Mouse (Mus musculus): ENCODE results near the gene Zfp488. TPM values are rescaled to one million over a fixed set of nuclear protein-coding genes. Genes with fewer than 3 reads are reported as not detected.

Zfp488 gene
- polyA plus RNA-seq, 1 experiment from 2014 or later = not detected

- H3K27ac ChIP-seq = no peak within 1 kb of the TSS
- no peak within 1 kb of the TSS for H3K4me3 ChIP-seq (ENCODE audit: inconsistent target)
- H3K36me3 ChIP-seq (ENCODE audit: inconsistent target) = no peaks in the 10 kb centered on the region
- H3K79me2 ChIP-seq (ENCODE audit: inconsistent target) = no peaks in the 10 kb centered on the region
- 2% methylated on average over 56 of the region's 85 CpGs for WGBS (ENCODE audit: missing documents)
Measured at GRCm38 (mm10) chr14:33923168-33924070, 55.1 kb downstream of the Zfp488 start, which contains the start of gene Gdf10. Gene Gdf10 (plus strand): TSS chr14:33923587.

DNA sequence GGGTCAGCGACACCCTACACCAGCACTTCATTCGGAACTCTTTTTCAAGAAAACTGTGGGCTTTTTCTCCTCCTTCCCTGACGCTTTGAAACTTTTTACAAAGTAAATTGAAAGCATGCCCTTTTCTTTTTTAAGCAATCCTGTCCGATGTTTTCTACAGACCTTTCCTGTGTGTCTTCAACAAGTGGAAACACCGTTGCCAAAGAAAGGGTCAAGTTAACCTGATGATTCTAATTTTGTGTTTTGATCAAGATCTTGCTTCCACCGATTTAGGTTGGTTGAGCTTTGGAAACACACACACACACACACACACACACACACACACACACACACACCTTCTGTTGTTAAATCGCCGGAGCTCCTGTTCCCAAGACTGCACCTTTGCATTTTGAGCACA is 55.8 kb downstream of the Zfp488 start:
- H3K79me2 ChIP-seq (ENCODE audit: inconsistent target) = no peaks in the 10 kb centered on the region
- H3K36me3 ChIP-seq (ENCODE audit: inconsistent target) = no peaks in the 10 kb centered on the region
- no peak overlapping the region for H3K4me3 ChIP-seq (ENCODE audit: inconsistent target)
- no peak overlapping the region for H3K27ac ChIP-seq
- WGBS (ENCODE audit: missing documents) = 32% methylated on average over 8 of the region's 8 CpGs

DNA sequence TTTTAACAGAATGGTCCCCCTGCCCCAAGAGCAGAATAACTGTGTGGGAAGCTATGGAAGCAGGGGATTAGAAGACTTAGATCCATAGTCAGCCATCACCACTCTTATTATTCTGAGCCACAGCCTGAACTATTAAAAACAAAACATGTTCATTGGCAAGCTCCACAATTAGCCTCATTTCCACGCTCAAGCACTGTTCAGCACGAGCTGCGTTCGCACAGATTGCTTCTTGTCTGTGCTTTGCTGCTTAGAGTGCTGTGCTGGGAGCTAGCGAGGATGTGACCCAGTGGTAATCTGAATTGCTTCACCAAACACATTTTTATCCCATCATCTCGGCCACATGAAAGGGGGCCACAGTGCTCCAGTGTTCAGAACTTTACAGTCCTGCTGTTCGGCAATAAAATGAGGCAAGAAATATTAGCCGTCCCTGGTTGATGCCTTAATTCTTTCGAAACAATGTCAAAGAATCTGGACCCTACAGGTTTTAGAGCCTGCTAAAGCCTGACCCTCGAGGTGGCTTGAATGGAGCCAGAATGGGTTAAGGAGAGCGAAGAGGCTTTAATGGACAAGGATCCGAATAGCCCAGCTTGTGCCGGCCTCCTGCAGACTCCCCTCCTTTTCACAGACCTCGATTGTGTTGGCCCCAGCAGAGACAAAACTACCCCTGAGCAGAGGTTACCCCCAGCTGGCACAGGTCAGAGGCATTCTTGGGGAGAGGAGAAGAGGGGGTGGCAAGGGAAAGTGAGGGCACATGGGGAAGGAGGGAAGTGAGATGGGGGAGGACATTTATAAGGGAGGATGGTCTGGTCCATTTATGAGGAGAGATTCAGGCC is 57.6 kb downstream of the Zfp488 start:
- 62% methylated on average over 14 of the region's 14 CpGs for WGBS (ENCODE audit: missing documents)
- no peaks in the 10 kb centered on the region for H3K79me2 ChIP-seq (ENCODE audit: inconsistent target)
- no peaks in the 10 kb centered on the region for H3K36me3 ChIP-seq (ENCODE audit: inconsistent target)
- no peak overlapping the region for H3K4me3 ChIP-seq (ENCODE audit: inconsistent target)
- no peak overlapping the region for H3K27ac ChIP-seq

Other genes with a start within 250 kb of the Zfp488 start
- not detected in 3 replicates for gene Gdf10, start 55.2 kb downstream of the Zfp488 start, polyA plus RNA-seq (2018)
- not detected in 3 replicates for gene Gdf2, start 37.7 kb downstream of the Zfp488 start, polyA plus RNA-seq (2018)
- gene Rbp3, start 24.8 kb downstream of the Zfp488 start, polyA plus RNA-seq (2018) = not detected in 3 replicates
- not detected in 3 replicates for gene Gm30083, start 36.4 kb upstream of the Zfp488 start, polyA plus RNA-seq (2018)
- not detected in 3 replicates for gene Gm5460, start 38.0 kb upstream of the Zfp488 start, polyA plus RNA-seq (2018)
- gene Antxrl, start 73.9 kb upstream of the Zfp488 start, polyA plus RNA-seq (2018) = not detected in 3 replicates
- not detected in 3 replicates for gene Anxa8, start 107.2 kb upstream of the Zfp488 start, polyA plus RNA-seq (2018)
- gene A630023A22Rik, start 124.0 kb upstream of the Zfp488 start, polyA plus RNA-seq (2018) = not detected in 3 replicates
- not detected in 3 replicates for gene Npy4r, start 173.7 kb upstream of the Zfp488 start, polyA plus RNA-seq (2018)
- not detected in 3 replicates for gene Gprin2, start 222.9 kb upstream of the Zfp488 start, polyA plus RNA-seq (2018)
- gene Syt15, start 240.8 kb upstream of the Zfp488 start, polyA plus RNA-seq (2018) = not detected in 3 replicates

Measured in macrophage (primary cell).